18 mouse cellular contexts compared by ENCODE assay signal in the genomic region with DNA sequence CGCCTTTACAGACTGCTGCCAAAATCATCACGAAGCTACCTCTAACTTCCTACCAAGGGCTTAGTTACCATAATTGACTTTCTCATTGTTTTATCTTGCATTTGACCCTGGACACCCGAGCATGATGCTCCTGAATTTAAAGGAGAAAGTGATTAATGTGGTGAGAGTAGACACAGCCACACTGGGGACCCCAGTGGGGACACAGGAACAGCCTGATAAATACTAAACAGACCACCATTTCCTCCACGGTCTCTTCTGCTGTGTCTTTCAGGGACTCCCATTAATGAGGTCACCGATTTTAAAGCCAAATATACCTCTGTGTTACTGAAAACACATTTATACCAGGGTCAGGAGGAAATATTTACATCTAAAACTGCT.
DNase-seq lines count a peak whose midpoint lies in the region; ATAC-seq lines count a peak whose summit lies in the region.
"Had no signal": no experiment of that assay in that cellular context is flagged by ENCODE, and none has a peak within 500 bp of the region (broad histone marks: within the 10 kb centered on the region; RNA-seq: fewer than 3 reads in every experiment).

No protein-coding gene starts in this region.

- H3K4me3 ChIP-seq in forebrain, embryonic 12.5 days (replicated peaks), result no peak overlapping the region
- H3K4me3 ChIP-seq in forebrain, embryonic 16.5 days (replicated peaks; ENCODE audit: low read length), result no peak overlapping the region
- H3K4me3 ChIP-seq in embryonic facial prominence, embryonic 13.5 days, result no peak overlapping the region
- H3K4me3 ChIP-seq in hindbrain, embryonic 15.5 days, result no peak overlapping the region
- H3K4me3 ChIP-seq in midbrain, embryonic 15.5 days, result no peak overlapping the region
- H3K4me3 ChIP-seq: heart, embryonic 15.5 days had no signal

- 0 out of 2 replicates have a peak overlapping the region, but pooled peaks have one; percentile 6 for H3K4me2 ChIP-seq in forebrain, embryonic 12.5 days
- H3K4me2 ChIP-seq in forebrain, embryonic 16.5 days (ENCODE audit: low read length), result no peak overlapping the region
- H3K4me2 ChIP-seq in embryonic facial prominence, embryonic 13.5 days, result peak overlapping the region; percentile 35
- peak overlapping the region; percentile 26; the same call in 1 of the 2 replicates for H3K4me2 ChIP-seq in hindbrain, embryonic 15.5 days
- 0 out of 2 replicates have a peak overlapping the region, but pooled peaks have one; percentile 2 for H3K4me2 ChIP-seq in midbrain, embryonic 15.5 days
- H3K4me2 ChIP-seq: heart, embryonic 15.5 days; liver, embryonic 11.5 days had no signal

- H3K36me3 ChIP-seq in forebrain, embryonic 12.5 days (replicated peaks), result no peaks in the 10 kb centered on the region
- H3K36me3 ChIP-seq in forebrain, embryonic 16.5 days (ENCODE audit: control insufficient read depth, insufficient read depth), result no peaks in the 10 kb centered on the region
- H3K36me3 ChIP-seq in embryonic facial prominence, embryonic 13.5 days, result no peaks in the 10 kb centered on the region
- no peaks in the 10 kb centered on the region for H3K36me3 ChIP-seq in hindbrain, embryonic 15.5 days
- no peaks in the 10 kb centered on the region for H3K36me3 ChIP-seq in midbrain, embryonic 15.5 days (replicated peaks)
- H3K36me3 ChIP-seq: heart, embryonic 15.5 days had no signal

- H3K27ac ChIP-seq in forebrain, embryonic 12.5 days, result 0 out of 2 replicates have a peak overlapping the region, but pooled peaks have one; percentile 63
- no peak overlapping the region for H3K27ac ChIP-seq in forebrain, embryonic 16.5 days (ENCODE audit: low read length)
- H3K27ac ChIP-seq in embryonic facial prominence, embryonic 13.5 days, result peak overlapping the region; percentile 16; the same call in 1 of the 2 replicates
- 0 out of 2 replicates have a peak overlapping the region, but pooled peaks have one; percentile 43 for H3K27ac ChIP-seq in hindbrain, embryonic 15.5 days (replicated peaks)
- H3K27ac ChIP-seq in midbrain, embryonic 15.5 days, result peak overlapping the region; percentile 46; the same call in 1 of the 2 replicates
- H3K27ac ChIP-seq: heart, embryonic 15.5 days had no signal

- 51% methylated on average over 5 of the region's 5 CpGs for WGBS in forebrain, embryonic 12.5 days
- 51% methylated on average over 5 of the region's 5 CpGs for WGBS in forebrain, embryonic 16.5 days
- WGBS in embryonic facial prominence, embryonic 13.5 days, result 17% methylated on average over 5 of the region's 5 CpGs
- WGBS in hindbrain, embryonic 15.5 days, result 30% methylated on average over 5 of the region's 5 CpGs
- whole genome bisulfite sequencing in midbrain, embryonic 15.5 days, result 21% methylated on average over 5 of the region's 5 CpGs

- no peak for ATAC-seq in forebrain, embryonic 12.5 days (ENCODE audit: low FRiP score)
- ATAC-seq in forebrain, embryonic 16.5 days, result no peak
- no peak for ATAC-seq in embryonic facial prominence, embryonic 13.5 days (ENCODE audit: insufficient number of reproducible peaks, insufficient read depth, low FRiP score, low TSS enrichment, low read depth)
- peak; percentile 63; the same call in 1 of the 2 replicates for ATAC-seq in hindbrain, embryonic 15.5 days (ENCODE audit: low FRiP score, low read depth)
- ATAC-seq in midbrain, embryonic 15.5 days (replicated peaks), result peak; percentile 73

- H3K9me3 ChIP-seq in forebrain, embryonic 12.5 days, result no peaks in the 10 kb centered on the region
- H3K9me3 ChIP-seq in forebrain, embryonic 16.5 days (ENCODE audit: control insufficient read depth, low read length), result no peaks in the 10 kb centered on the region
- H3K9me3 ChIP-seq in embryonic facial prominence, embryonic 13.5 days, result no peaks in the 10 kb centered on the region
- H3K9me3 ChIP-seq in hindbrain, embryonic 15.5 days, result no peaks in the 10 kb centered on the region
- no peaks in the 10 kb centered on the region for H3K9me3 ChIP-seq in midbrain, embryonic 15.5 days
- H3K9me3 ChIP-seq: heart, embryonic 15.5 days had no signal

- H3K27me3 ChIP-seq in forebrain, embryonic 12.5 days, result no peaks in the 10 kb centered on the region
- H3K27me3 ChIP-seq in forebrain, embryonic 16.5 days (replicated peaks; ENCODE audit: control insufficient read depth, insufficient read depth, low read length), result no peaks in the 10 kb centered on the region
- no peaks in the 10 kb centered on the region for H3K27me3 ChIP-seq in embryonic facial prominence, embryonic 13.5 days
- H3K27me3 ChIP-seq in hindbrain, embryonic 15.5 days, result no peaks in the 10 kb centered on the region
- no peaks in the 10 kb centered on the region for H3K27me3 ChIP-seq in midbrain, embryonic 15.5 days (replicated peaks)
- H3K27me3 ChIP-seq: heart, embryonic 15.5 days had no signal

- no peak for DNase-seq in cerebellum, adult 11-12 months
- no peak for DNase-seq in adrenal gland, postnatal 4 days (ENCODE audit: low spot score in 2 of 2)
- no peak for DNase-seq in kidney, adult 8-10 months
- DNase-seq: adrenal gland, adult 8-10 months; cerebellum, postnatal 36 days; gastrocnemius, postnatal 36 days; kidney, adult 2 months; layer of hippocampus, postnatal 36 days; lung, postnatal 4 days; thymus, postnatal 4 days had no signal

- no peak overlapping the region for H3K9ac ChIP-seq in forebrain, embryonic 12.5 days
- H3K9ac ChIP-seq in forebrain, embryonic 16.5 days (replicated peaks; ENCODE audit: low read depth, low read length), result no peak overlapping the region
- H3K9ac ChIP-seq in embryonic facial prominence, embryonic 13.5 days, result no peak overlapping the region
- H3K9ac ChIP-seq in hindbrain, embryonic 15.5 days, result no peak overlapping the region
- no peak overlapping the region for H3K9ac ChIP-seq in midbrain, embryonic 15.5 days
- H3K9ac ChIP-seq: heart, embryonic 15.5 days; lung, embryonic 14.5 days had no signal

- peaks cover 17% of the 10 kb centered on the region for H3K4me1 ChIP-seq in forebrain, embryonic 12.5 days
- H3K4me1 ChIP-seq in forebrain, embryonic 16.5 days (replicated peaks; ENCODE audit: control insufficient read depth, insufficient read depth, low read length), result peaks cover 10% of the 10 kb centered on the region
- H3K4me1 ChIP-seq in embryonic facial prominence, embryonic 13.5 days, result peaks cover 17% of the 10 kb centered on the region
- peaks cover 13% of the 10 kb centered on the region for H3K4me1 ChIP-seq in hindbrain, embryonic 15.5 days (replicated peaks)
- peaks cover 14% of the 10 kb centered on the region for H3K4me1 ChIP-seq in midbrain, embryonic 15.5 days
- H3K4me1 ChIP-seq: heart, embryonic 15.5 days had no signal

Comparison
In these comparisons a context has a peak if more than half of its experiments do, and no peak if none do; other contexts are left out.
1. ATAC-seq: peak in hindbrain, embryonic 15.5 days (single experiment) and midbrain, embryonic 15.5 days (single experiment); none in forebrain, embryonic 12.5 days (single experiment), forebrain, embryonic 16.5 days (single experiment) and embryonic facial prominence, embryonic 13.5 days (single experiment).